8 mouse cellular contexts compared by ENCODE assay signal in genomic region chr16:17275721-17276120, GRCm38 (mm10). TPM values are rescaled to one million over a fixed set of nuclear protein-coding genes. Genes with fewer than 3 reads are reported as not detected.
DNase-seq lines count a peak whose midpoint lies in the region; ATAC-seq lines count a peak whose summit lies in the region.

Tmem191c (plus strand) TSS chr16:17276077.

- WGBS in kidney, embryonic 14.5 days = 60% methylated on average over 7 of the region's 7 CpGs
- WGBS in liver, embryonic 12.5 days (ENCODE audit: insufficient replicate concordance) = 50% methylated on average over 7 of the region's 7 CpGs

- H3K4me1 ChIP-seq in kidney, embryonic 14.5 days (ENCODE audit: control insufficient read depth, insufficient read depth, low read length) = peaks cover 18% of the 10 kb centered on the region
- peaks cover 23% of the 10 kb centered on the region for H3K4me1 ChIP-seq in liver, embryonic 12.5 days

- H3K27me3 ChIP-seq in kidney, embryonic 14.5 days (ENCODE audit: control insufficient read depth, insufficient read depth, low read length) = peaks cover 11% of the 10 kb centered on the region
- H3K27me3 ChIP-seq in liver, embryonic 12.5 days (replicated peaks) = peaks cover 31% of the 10 kb centered on the region

- ATAC-seq in kidney, embryonic 14.5 days (ENCODE audit: low FRiP score, low TSS enrichment) = no peak
- no peak for ATAC-seq in hematopoietic stem cell, adult 5-6 weeks (replicated peaks in 1 of 2; ENCODE audit: insufficient read depth in 1 of 2, low FRiP score in 2 of 2, low TSS enrichment in 1 of 2, low read depth in 1 of 2, poor library complexity in 2 of 2, severe bottlenecking in 2 of 2)
- no peak for ATAC-seq in liver, embryonic 12.5 days

- H3K36me3 ChIP-seq in kidney, embryonic 14.5 days (ENCODE audit: control insufficient read depth, insufficient read depth, low read length) = peaks cover 7% of the 10 kb centered on the region; the same call in 1 of the 2 replicates
- H3K36me3 ChIP-seq in liver, embryonic 12.5 days = peaks cover 5% of the 10 kb centered on the region

- H3K9me3 ChIP-seq in kidney, embryonic 14.5 days (ENCODE audit: control insufficient read depth, low read length) = peaks cover under 1% of the 10 kb centered on the region; the same call in 1 of the 2 replicates
- H3K9me3 ChIP-seq in liver, embryonic 12.5 days (replicated peaks) = peaks cover 4% of the 10 kb centered on the region; the same call in 1 of the 2 replicates

- peak within 1 kb of the TSS; percentile 62 for H3K4me3 ChIP-seq in kidney, embryonic 14.5 days (ENCODE audit: low read length)
- peak within 1 kb of the TSS; percentile 64 for H3K4me3 ChIP-seq in liver, embryonic 12.5 days

- peak within 1 kb of the TSS; percentile 78 for H3K27ac ChIP-seq in kidney, embryonic 14.5 days (ENCODE audit: low read depth, low read length)
- peak within 1 kb of the TSS; percentile 53 for H3K27ac ChIP-seq in liver, embryonic 12.5 days

- H3K9ac ChIP-seq in kidney, embryonic 14.5 days (ENCODE audit: low read depth, low read length) = peak within 1 kb of the TSS; percentile 59
- peak within 1 kb of the TSS; percentile 64 for H3K9ac ChIP-seq in liver, embryonic 12.5 days

- DNase-seq in kidney, adult 9 months = no peak
- DNase-seq in R1 (ENCODE audit: low read depth, low spot score) = peak; percentile 88
- no peak for DNase-seq in right cerebral cortex, postnatal 10 days (ENCODE audit: low spot score in 2 of 2)
- DNase-seq in thymus, postnatal 14 days = no peak
- DNase-seq in right cerebral cortex, postnatal 25 days = no peak

- H3K4me2 ChIP-seq in kidney, embryonic 14.5 days (replicated peaks; ENCODE audit: low read depth, low read length) = peak within 1 kb of the TSS; percentile 96
- H3K4me2 ChIP-seq in liver, embryonic 12.5 days = peak within 1 kb of the TSS; percentile 100

RNA-seq across cellular contexts. Expression of gene Tmem191c, which starts in this region (rescaled TPM):
- 10.2 and 11.1 TPM in 2 replicates for polyA plus RNA-seq in kidney, embryonic 14.5 days (2014; fragmentation: Nextera tagmentation; extraction: Ambion mirVana)
- total RNA-seq in hematopoietic stem cell, adult 5-6 weeks (2017) = 12.4 and 27.3 TPM in 2 replicates
- 4.7 and 5.3 TPM in 2 replicates for polyA plus RNA-seq in liver, embryonic 12.5 days (2016; fragmentation: Nextera tagmentation; extraction: Ambion mirVana)
